Mouse (Mus musculus) heart, adult 11 months (tissue): ENCODE data around the gene Atat1.

Experiments
- DNase-seq: peaks from one replicate; pipeline ENCODE4 v3.0.0; 2022

The Atat1 gene

DNA sequence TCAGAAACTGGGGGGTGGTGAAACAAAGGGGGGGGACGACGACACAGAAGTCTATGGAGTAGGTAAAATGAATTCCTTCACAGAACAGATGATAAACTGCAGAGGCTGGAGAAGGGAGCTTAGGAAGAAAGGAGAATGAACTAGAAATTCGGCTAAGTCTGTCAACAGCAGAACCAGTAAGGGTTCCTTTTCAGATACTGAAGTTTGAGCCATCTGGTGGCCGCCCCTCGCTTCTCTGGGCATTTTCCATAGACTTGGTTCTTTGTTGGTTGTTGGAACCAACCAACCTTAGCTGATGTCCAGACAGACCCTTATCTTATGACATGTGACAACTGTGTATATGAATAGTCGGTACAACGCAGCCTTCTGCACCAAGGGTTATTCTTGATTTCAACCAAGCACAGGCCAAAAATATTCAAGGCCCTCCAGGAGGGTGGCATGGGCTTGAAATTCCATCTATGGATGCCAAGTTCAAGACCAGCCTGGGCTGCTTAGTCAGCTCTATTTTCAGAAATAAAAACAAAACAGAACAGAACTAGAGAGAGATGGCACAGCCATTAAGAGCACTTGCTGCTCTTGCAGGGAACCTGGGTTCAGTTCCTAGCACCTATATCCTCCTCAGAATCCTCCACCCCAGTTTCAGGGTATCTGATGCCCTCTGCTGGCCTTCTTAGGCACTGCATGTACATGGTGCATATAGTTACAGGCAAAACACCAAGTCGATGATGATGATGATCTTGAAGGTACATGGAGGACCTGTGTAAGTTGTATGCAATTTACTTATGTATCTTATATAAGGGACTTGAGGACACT lies 38.8 kb downstream of the Atat1 start:
- DNase-seq = peak; percentile 89

- DNase-seq = peak; percentile 99
Observed at GRCm38 (mm10) chr17:35870151-35870883, 39.6 kb downstream of the Atat1 start.

DNA sequence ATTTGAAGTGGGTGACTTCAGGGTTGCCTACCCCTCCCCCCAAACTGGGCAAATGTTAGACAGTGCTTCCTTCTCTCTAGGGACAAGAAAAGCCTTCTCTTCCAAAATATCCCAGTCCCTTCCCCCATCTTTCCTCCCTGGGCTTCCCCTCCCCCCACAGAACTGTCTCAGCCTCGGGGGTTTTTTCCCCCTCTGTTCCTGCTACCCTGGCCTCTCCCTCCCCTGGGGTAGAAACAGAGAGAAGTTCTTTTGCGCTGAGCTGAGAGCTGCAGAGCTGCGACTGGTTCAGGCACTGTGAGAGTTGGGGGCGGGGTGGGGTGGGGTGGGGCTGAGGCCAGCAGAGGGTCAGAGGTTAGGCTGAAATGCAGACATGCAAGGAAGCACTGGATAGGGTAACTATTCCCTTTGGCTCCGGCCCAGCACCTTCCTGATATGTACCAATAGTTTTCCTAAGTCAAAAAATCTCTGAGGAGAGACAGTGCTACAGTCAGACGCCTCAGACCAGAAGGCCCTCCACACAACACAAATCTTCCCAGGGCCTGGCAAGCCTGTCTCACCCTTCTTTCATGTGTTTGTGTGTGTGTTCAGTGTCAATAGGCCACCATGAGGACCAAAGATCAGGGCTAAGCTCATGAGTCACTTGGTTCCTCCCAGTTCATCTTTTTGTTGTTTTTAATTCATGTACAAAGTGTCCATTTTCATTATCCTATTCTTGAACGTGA lies 40.4 kb downstream of the Atat1 start:
- DNase-seq = peak; percentile 98

DNA sequence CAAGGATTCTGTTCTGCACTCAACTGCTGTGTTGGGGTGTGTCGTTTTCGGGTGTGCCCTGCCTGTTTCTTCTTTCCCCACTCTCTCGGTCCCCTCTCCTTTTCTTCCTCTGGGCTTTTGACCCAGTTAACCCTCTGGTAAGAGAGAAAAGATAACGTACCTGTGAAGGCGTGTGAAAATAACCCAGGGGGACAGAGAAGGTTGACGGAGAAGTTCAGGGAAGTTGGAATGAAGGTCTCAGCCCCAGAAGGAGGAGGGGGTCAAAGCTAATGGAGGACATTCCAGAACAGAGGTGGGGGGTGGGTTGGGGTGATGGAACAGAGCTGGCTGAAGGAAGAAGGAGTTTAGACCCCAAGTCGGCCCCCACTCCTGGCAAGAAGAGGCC lies 40.9 kb downstream of the Atat1 start:
- DNase-seq = no peak

DNA sequence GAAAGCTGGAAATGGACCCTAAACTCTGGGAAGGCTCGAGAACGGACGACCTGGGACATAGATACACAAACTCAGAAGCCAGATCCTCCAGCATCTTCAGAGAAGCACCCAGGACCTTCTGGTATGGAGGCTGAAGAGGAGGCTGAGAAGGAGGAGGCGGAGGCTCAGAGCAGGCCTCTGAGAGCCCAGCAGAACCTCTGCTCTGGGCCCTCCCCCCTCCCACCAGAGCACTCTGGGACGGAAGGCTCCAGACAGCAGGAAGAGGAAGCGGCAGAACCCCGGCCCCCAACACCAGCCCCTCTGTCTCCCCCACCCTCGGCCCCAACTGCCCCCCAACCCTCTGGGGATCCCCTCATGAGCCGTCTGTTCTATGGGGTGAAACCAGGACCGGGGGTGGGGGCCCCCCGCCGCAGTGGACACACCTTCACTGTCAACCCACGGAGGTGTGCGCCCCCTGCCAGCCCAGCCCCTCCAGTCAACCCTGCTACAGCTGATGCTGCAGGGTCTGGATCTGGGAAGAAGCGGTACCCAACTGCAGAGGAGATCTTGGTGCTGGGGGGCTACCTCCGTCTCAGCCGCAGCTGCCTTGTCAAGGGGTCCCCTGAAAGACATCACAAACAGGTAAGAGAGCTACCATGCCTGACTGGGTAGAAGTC lies 41.6 kb downstream of the Atat1 start:
- DNase-seq = peak; percentile 98

DNA sequence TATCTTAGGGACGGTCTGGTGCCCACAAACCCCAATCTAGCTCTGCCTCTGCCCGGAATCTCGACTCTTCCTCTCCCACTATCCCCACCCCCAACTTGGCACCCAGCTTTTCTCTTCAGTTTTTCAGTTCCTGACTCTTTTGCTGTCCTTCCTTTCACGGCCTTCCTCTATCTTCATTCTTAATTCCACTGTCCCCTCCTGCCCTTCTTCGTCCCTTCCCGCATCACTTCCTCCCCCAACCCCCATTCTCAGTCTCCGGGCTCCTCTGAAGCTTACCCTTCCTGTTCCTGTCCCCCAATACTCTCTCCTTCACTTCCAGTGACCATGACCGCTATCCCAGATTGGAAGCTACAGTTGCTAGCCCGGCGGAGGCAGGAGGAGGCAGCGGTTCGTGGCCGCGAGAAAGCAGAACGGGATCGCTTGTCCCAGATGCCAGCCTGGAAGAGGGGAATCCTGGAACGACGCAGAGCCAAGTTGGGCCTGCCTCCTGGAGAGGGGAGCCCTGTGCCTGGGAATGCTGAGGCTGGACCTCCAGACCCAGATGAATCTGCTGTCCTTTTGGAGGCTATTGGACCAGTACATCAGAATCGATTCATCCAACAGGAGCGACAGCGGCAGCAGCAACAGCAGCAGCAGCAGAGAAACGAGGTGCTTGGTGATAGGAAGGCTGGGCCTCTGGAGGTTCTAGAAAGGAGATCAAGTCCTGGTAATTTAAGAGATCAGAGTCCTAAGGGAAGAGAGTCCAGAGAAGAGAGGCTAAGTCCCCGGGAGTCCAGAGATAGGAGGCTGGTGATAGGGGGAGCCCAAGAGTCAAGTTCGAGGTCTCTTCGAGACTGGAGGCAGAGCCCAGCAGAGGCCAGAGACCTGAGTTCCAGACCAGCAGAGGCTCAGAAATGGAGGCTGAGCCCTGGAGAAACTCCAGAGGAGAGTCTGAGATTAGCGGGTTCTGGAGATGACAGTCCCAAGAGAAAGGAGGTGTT lies 42.7 kb downstream of the Atat1 start:
- peak; percentile 97 for DNase-seq

GRCm38 (mm10) chr17:35866281-35866831 lies 43.5 kb downstream of the Atat1 start:
- peak; percentile 99 for DNase-seq

DNA sequence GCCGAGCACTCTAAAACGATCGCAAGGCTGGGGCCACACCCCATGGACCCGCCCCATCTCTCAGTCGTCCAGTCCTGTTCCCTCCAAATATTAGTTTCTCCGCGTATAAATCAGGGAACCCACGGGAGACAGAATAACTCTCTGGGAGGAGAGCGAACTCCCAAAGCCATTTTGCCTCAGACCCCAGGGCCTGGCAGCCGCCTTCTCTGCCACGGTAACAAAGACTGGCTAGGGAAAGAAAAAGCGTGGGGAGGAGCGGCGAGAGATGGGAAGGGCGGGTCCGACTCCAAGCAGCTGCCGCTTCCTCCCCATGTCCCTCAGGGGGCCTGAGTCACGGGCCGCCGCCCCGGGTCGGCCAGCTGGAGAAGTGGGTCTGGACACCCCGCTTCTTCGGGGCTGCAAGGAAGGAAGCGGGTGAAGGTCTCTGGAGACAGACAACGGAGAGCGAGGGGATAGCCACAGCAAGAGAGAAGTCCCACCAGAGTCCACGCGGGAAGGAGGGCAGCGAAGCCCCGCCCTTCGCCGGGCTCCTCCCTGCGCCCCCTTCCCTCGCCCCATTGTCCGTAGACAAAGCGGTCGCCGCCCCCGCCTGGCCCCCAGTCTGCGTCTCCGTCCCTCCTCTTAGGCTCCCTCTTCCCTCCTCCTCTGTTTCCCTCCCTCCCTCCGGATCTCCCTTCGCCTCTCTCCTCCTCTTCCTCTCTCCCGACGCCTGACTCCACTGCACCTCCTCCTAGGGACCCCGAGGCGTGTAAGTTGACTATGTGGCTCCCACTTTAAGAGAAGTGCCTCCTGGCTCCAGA lies 44.2 kb downstream of the Atat1 start, which contains the start of gene Ppp1r18:
Gene Ppp1r18, plus strand, starts transcription at position 113 of the 800 bp plus-strand sequence.
- peak; percentile 99 for DNase-seq

GRCm38 (mm10) chr17:35864832-35865353 lies 45.0 kb downstream of the Atat1 start:
- peak; percentile 96 for DNase-seq

GRCm38 (mm10) chr17:35861198-35861857 lies 48.5 kb downstream of the Atat1 start, which contains the start of gene Nrm:
Nrm (plus strand) TSS chr17:35861318.
- peak; percentile 99 for DNase-seq

DNA sequence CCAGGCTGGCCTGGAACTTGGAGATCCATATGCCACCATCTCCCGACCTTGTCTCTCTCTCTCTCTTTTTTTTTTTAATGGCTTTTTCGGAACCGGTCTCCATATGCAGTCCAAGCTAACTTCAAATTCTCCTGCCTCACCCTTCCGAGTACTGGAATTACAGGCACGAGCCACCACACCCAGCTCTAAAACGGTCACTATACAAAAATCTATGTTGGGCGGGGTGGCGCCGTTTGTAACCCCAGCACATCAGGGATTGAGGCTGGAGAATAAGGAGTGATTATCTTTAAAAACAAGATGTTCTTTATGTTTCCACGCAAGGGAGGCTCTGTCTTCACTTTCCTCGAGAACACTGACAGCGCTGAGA lies 49.1 kb downstream of the Atat1 start:
- no peak for DNase-seq

- DNase-seq = no peak
Observed at GRCm38 (mm10) chr17:35859835-35860234, 50.0 kb downstream of the Atat1 start.

DNA sequence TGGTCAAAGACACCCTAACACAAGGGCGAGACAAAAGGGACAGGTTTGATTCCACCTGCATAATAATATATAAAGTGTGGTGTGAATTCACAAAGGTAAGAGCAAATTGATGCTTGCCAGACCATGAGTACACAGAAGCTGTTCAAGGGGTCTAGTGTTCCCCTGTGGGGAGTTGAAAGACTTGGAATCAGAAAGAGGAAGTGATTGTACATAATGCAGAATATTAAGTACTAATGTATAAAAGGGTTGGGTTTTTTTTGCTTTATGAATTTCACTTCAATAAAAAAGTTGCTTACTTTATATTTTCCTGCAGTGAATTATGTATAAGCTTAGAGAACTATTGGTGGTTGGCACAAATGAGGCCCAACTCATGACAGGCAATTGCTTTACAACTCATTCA lies 50.5 kb downstream of the Atat1 start:
- no peak for DNase-seq

GRCm38 (mm10) chr17:35850974-35851373 lies 58.9 kb downstream of the Atat1 start:
- DNase-seq = no peak

GRCm38 (mm10) chr17:35848112-35848511 lies 61.8 kb downstream of the Atat1 start:
- no peak for DNase-seq
